Mouse (Mus musculus): Measurements from ENCODE around the gene Smarcad1. TPM values are rescaled to one million over a fixed set of nuclear protein-coding genes. Genes with fewer than 3 reads are reported as not detected.

Gene Smarcad1
- polyA plus RNA-seq, 1 experiment from 2014 or later = 48.3 TPM

DNA sequence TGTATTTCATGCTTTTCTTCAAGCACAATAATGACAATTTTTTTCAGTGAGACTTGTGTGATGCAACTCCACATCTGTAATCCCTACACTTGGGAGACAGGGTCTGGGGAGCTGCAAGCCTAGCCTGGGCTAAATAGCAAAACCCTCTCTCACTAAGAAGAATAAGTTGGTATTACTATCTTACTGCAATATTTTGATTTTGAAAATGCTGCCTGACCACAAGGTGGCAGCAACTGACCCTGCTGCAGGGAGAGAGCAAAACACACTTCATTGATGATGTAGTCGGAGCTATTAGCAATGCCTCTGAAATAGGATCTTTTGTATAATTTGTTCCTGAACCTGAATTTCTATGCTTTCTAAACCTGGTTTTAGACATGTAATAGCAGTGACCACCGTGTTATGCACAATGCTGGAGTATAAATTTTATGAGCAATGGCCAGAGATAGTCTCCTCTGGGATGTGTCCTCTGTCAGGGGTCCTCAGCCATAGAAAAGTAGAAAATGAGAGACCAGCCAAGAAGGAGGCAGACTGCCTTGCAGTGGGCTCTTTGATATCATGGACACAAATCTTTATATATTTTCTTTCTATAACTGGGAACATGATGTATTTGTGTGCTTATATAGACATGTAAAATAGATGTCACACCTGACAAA is 83.8 kb downstream of the Smarcad1 start:
- DNase-seq (ENCODE audit: low spot score) = peak; percentile 56
- ATAC-seq (ENCODE audit: low read depth) = no peak
- Histone ChIP-seq H3K4me2 (ENCODE audit: low read depth, low read length) (no peak overlapping the region), H3K4me3 (ENCODE audit: low read depth, low read length) (no peak overlapping the region), H3K36me3 (ENCODE audit: control insufficient read depth, insufficient read depth, low read length) (no peaks in the 10 kb centered on the region), H3K9me3 (ENCODE audit: control insufficient read depth, low read length) (no peaks in the 10 kb centered on the region), H3K27me3 (replicated peaks; ENCODE audit: control insufficient read depth, insufficient read depth, low read length) (no peaks in the 10 kb centered on the region), H3K27ac (replicated peaks; ENCODE audit: low read depth, low read length) (no peak overlapping the region), H3K9ac (ENCODE audit: low read depth, low read length) (no peak overlapping the region), H3K4me1 (ENCODE audit: control insufficient read depth, insufficient read depth, low read length) (no peaks in the 10 kb centered on the region)
- 12% methylated on average over 2 of the region's 2 CpGs for WGBS

DNA sequence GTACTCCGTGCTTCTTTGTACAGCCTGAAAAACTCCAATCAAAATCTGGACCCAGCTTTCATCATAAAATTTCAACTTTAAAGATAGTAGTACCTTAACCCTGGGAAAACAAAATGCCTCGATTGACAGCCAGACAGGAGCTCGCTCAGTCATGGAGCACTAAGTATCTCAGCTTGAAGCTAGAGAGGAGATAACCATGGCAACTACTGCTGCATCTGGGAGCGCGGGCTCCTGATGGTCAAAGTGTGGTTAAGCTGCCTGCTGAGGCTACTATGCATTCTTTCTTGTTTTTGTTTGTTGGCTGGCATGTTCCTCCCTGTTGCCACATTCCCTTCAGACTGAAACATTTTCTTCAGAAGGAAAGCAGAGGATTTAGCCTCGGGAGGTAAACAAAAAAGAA is 90.0 kb downstream of the Smarcad1 start:
- H3K9me3 ChIP-seq (ENCODE audit: control insufficient read depth, low read length) = no peaks in the 10 kb centered on the region
- no peak overlapping the region for H3K27ac ChIP-seq (replicated peaks; ENCODE audit: low read depth, low read length)
- ATAC-seq (ENCODE audit: low read depth) = no peak
- no peak overlapping the region for H3K9ac ChIP-seq (ENCODE audit: low read depth, low read length)
- DNase-seq (ENCODE audit: low spot score) = no peak
- no peaks in the 10 kb centered on the region for H3K4me1 ChIP-seq (ENCODE audit: control insufficient read depth, insufficient read depth, low read length)
- WGBS = 61% methylated on average over 6 of the region's 6 CpGs
- H3K27me3 ChIP-seq (replicated peaks; ENCODE audit: control insufficient read depth, insufficient read depth, low read length) = no peaks in the 10 kb centered on the region
- H3K36me3 ChIP-seq (ENCODE audit: control insufficient read depth, insufficient read depth, low read length) = no peaks in the 10 kb centered on the region
- no peak overlapping the region for H3K4me2 ChIP-seq (ENCODE audit: low read depth, low read length)
- no peak overlapping the region for H3K4me3 ChIP-seq (ENCODE audit: low read depth, low read length)

DNA sequence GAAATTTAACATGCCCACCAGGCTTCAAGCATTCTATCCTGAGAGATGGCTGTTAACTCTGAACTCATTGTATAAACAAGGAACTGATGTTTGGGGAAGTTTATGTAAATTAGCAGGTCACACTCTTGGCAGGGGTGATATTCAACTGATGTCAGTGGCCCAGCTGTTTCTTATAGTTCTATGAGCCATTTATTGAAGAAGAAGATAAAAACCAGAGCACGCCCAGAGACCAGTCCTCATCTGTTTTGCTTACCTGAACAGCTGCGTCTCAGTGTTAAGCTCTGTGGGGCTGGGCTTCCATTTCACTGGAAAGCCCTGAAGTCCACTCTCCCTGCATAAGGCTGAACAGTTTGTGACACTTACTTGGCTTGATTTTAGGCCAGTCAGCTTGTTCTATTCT is 95.4 kb downstream of the Smarcad1 start:
- Histone ChIP-seq H3K9me3 (ENCODE audit: control insufficient read depth, low read length) (no peaks in the 10 kb centered on the region), H3K4me3 (ENCODE audit: low read depth, low read length) (no peak overlapping the region), H3K9ac (ENCODE audit: low read depth, low read length) (no peak overlapping the region), H3K4me1 (ENCODE audit: control insufficient read depth, insufficient read depth, low read length) (no peaks in the 10 kb centered on the region), H3K27me3 (replicated peaks; ENCODE audit: control insufficient read depth, insufficient read depth, low read length) (no peaks in the 10 kb centered on the region), H3K36me3 (ENCODE audit: control insufficient read depth, insufficient read depth, low read length) (no peaks in the 10 kb centered on the region), H3K27ac (replicated peaks; ENCODE audit: low read depth, low read length) (no peak overlapping the region), H3K4me2 (ENCODE audit: low read depth, low read length) (no peak overlapping the region)
- peak; percentile 65; the same call in 1 of the 2 replicates for ATAC-seq (ENCODE audit: low read depth)
- peak; percentile 36 for DNase-seq (ENCODE audit: low spot score)
- 50% methylated on average over 2 of the region's 2 CpGs for WGBS

DNA sequence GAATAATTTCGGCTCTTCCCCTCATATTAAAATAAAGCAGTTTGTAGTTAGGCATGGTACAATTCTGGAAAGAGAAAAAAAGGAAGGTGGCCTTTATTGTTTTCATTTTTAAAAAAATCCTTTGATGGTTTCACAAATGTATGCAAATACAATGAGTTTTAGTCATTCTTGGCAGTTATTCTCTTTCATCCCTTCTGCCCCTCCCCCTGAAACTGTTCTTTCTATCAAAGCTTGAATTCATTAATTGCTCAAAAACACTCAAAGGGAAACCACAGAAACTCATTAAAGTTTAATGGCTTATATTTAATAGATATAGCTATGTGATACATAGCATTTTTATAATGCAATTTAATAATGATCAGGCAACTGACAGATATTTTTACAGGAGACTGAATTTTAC is 95.9 kb downstream of the Smarcad1 start:
- H3K4me1 ChIP-seq (ENCODE audit: control insufficient read depth, insufficient read depth, low read length) = no peaks in the 10 kb centered on the region
- WGBS = 70% methylated on average over 1 of the region's 1 CpGs

DNA sequence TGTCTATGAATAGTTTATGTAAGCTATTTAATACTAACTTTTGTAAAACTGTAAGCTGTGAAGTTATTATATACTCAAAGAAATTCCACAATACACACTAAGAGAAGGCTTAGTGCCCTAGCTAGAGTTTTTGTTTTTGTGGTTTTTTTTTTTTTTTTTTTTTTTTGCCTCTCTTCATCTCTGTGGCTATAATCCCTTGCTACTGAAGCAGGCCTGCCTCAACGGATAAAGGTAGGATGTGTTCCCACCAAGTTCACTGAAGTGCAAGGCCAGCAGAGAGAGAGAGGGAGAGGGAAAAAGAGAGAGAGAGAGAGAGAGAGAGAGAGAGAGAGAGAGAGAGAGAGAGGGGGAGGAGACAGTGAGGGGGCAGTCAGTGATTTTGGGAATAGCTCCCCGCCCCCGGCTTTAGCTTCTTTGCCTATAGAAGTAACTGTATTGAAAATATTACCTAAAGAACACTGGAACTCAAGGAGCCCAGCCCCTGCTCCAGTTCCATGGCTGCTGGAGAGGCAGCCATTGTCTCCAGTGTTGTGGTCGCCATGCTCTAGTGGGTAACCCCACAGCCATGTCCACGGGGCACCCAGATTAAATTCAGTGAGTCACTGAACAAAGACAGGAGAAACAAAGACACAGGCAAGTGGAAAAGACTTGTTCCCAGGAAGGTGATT is 97.8 kb downstream of the Smarcad1 start:
- Histone ChIP-seq H3K36me3 (ENCODE audit: control insufficient read depth, insufficient read depth, low read length) (no peaks in the 10 kb centered on the region), H3K4me3 (ENCODE audit: low read depth, low read length) (no peak overlapping the region), H3K9me3 (ENCODE audit: control insufficient read depth, low read length) (no peaks in the 10 kb centered on the region), H3K4me1 (ENCODE audit: control insufficient read depth, insufficient read depth, low read length) (no peaks in the 10 kb centered on the region), H3K27ac (replicated peaks; ENCODE audit: low read depth, low read length) (no peak overlapping the region), H3K27me3 (replicated peaks; ENCODE audit: control insufficient read depth, insufficient read depth, low read length) (no peaks in the 10 kb centered on the region), H3K4me2 (ENCODE audit: low read depth, low read length) (no peak overlapping the region), H3K9ac (ENCODE audit: low read depth, low read length) (no peak overlapping the region)
- 62% methylated on average over 5 of the region's 5 CpGs for WGBS
- DNase-seq (ENCODE audit: low spot score) (no peak), ATAC-seq (ENCODE audit: low read depth) (no peak)

More for the DNA sequence above, 95.9 kb downstream of the Smarcad1 start:
- ATAC-seq (ENCODE audit: low read depth) = no peak
- Histone ChIP-seq H3K4me3 (ENCODE audit: low read depth, low read length) (no peak overlapping the region), H3K27ac (replicated peaks; ENCODE audit: low read depth, low read length) (no peak overlapping the region), H3K4me2 (ENCODE audit: low read depth, low read length) (no peak overlapping the region), H3K27me3 (replicated peaks; ENCODE audit: control insufficient read depth, insufficient read depth, low read length) (no peaks in the 10 kb centered on the region), H3K9me3 (ENCODE audit: control insufficient read depth, low read length) (no peaks in the 10 kb centered on the region), H3K36me3 (ENCODE audit: control insufficient read depth, insufficient read depth, low read length) (no peaks in the 10 kb centered on the region), H3K9ac (ENCODE audit: low read depth, low read length) (no peak overlapping the region)
- no peak for DNase-seq (ENCODE audit: low spot score)

DNA sequence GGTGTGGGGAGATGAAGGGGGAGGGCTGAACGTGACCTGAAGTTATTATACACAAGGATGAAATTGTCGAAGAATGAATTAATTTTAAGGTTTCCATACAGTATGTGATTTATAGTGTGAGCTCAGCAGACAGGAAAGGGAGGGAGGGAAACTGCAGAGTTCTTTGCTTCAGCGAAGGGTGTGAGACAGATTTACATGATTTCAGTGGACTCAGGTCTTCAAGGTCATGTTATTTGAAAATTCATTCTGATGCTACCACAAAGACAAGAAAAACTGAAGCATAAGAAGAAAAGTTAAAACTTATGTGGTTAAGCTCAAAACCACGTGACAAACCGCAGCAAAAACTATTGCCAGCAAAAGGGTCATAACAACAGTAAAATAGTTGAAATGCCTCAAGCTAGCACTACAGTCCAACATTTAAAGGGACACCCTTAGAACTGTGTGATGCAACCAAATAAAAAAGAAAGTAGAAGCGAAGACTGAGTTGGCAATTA is 98.4 kb downstream of the Smarcad1 start:
- Histone ChIP-seq H3K4me3 (ENCODE audit: low read depth, low read length) (no peak overlapping the region), H3K4me2 (ENCODE audit: low read depth, low read length) (no peak overlapping the region), H3K36me3 (ENCODE audit: control insufficient read depth, insufficient read depth, low read length) (no peaks in the 10 kb centered on the region), H3K9me3 (ENCODE audit: control insufficient read depth, low read length) (no peaks in the 10 kb centered on the region), H3K27ac (replicated peaks; ENCODE audit: low read depth, low read length) (no peak overlapping the region), H3K4me1 (ENCODE audit: control insufficient read depth, insufficient read depth, low read length) (no peaks in the 10 kb centered on the region), H3K27me3 (replicated peaks; ENCODE audit: control insufficient read depth, insufficient read depth, low read length) (no peaks in the 10 kb centered on the region), H3K9ac (ENCODE audit: low read depth, low read length) (no peak overlapping the region)
- WGBS = 68% methylated on average over 6 of the region's 6 CpGs
- DNase-seq (ENCODE audit: low spot score) = no peak
- no peak for ATAC-seq (ENCODE audit: low read depth)

DNA sequence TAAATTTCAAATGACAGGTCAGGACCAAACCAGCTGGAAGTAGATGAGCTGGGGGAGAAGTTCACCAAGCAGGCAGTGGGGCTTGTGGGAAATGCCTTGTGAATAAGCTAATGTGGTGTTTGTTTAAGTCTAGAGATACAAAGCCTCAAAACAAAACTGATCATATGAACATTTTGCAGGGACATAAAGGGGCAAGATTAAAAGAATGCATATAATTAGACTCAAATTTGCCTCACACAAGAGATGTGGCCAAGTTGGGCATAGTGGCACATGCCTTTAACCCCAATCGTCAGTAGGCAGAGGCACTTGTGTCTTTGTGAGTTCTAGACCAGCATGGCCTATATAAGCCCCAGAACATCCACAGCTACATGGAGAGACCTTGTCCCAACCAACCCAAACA is 99.9 kb downstream of the Smarcad1 start:
- H3K27ac ChIP-seq (replicated peaks; ENCODE audit: low read depth, low read length) = no peak overlapping the region
- H3K9me3 ChIP-seq (ENCODE audit: control insufficient read depth, low read length) = no peaks in the 10 kb centered on the region
- WGBS = 72% methylated on average over 1 of the region's 1 CpGs
- no peaks in the 10 kb centered on the region for H3K27me3 ChIP-seq (replicated peaks; ENCODE audit: control insufficient read depth, insufficient read depth, low read length)
- H3K36me3 ChIP-seq (ENCODE audit: control insufficient read depth, insufficient read depth, low read length) = no peaks in the 10 kb centered on the region
- H3K4me3 ChIP-seq (ENCODE audit: low read depth, low read length) = no peak overlapping the region
- ATAC-seq (ENCODE audit: low read depth) (no peak), DNase-seq (ENCODE audit: low spot score) (no peak)
- H3K9ac ChIP-seq (ENCODE audit: low read depth, low read length) = no peak overlapping the region
- no peak overlapping the region for H3K4me2 ChIP-seq (ENCODE audit: low read depth, low read length)
- no peaks in the 10 kb centered on the region for H3K4me1 ChIP-seq (ENCODE audit: control insufficient read depth, insufficient read depth, low read length)

DNA sequence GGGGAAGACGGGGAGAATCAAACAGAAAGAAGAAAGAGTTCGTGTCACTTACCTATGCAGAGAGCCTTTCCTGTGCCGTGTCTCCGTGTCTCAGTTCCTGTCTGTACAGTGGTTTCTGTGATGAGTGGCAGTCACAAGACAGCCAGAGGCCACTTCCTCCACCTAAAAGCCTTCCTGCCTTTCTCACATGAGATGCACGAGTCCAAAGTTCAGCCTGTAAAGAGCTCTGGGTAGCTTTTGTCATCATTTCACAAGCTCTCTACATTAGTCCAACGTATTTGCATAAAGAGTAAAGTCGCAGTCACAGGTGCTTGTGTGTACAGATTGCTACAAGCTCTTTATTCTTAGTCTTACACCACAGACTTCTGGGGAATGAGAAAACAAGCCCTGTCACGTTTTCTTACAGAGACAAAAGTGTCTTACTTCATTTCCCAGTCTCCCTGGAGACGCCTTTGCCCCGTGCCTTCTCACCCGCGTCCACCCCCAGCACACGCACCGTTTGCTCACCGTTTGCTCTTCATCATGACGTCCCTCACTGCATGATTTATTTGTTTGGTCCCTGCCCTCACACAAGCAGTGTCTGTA is 102.3 kb downstream of the Smarcad1 start, which contains the start of gene Hpgds:
Gene Hpgds (minus strand): TSS at position 288 of the 585 bp plus-strand sequence.
- DNase-seq (ENCODE audit: low spot score) = peak; percentile 48
- WGBS = 60% methylated on average over 16 of the region's 16 CpGs
- no peak within 1 kb of the TSS for H3K27ac ChIP-seq (replicated peaks; ENCODE audit: low read depth, low read length)

More for the DNA sequence above, 102.3 kb downstream of the Smarcad1 start, which contains the start of gene Hpgds:
- Histone ChIP-seq H3K4me1 (ENCODE audit: control insufficient read depth, insufficient read depth, low read length) (no peaks in the 10 kb centered on the region), H3K4me2 (ENCODE audit: low read depth, low read length) (0 out of 2 replicates have a peak within 1 kb of the TSS, but pooled peaks have one; percentile 20), H3K9me3 (ENCODE audit: control insufficient read depth, low read length) (no peaks in the 10 kb centered on the region), H3K27me3 (replicated peaks; ENCODE audit: control insufficient read depth, insufficient read depth, low read length) (no peaks in the 10 kb centered on the region), H3K9ac (ENCODE audit: low read depth, low read length) (no peak within 1 kb of the TSS), H3K36me3 (ENCODE audit: control insufficient read depth, insufficient read depth, low read length) (no peaks in the 10 kb centered on the region), H3K4me3 (ENCODE audit: low read depth, low read length) (0 out of 2 replicates have a peak within 1 kb of the TSS, but pooled peaks have one; percentile 6)
- no peak for ATAC-seq (ENCODE audit: low read depth)
